Mouse (Mus musculus) liver, embryonic 14.5 days (tissue): Measurements from ENCODE around the gene Cd5l. TPM values are rescaled to one million over a fixed set of nuclear protein-coding genes. Genes with fewer than 3 reads are reported as not detected.
"Not testable (repeated sequence)": the region's sequence is repeated elsewhere in the genome, so short reads cannot be mapped to it uniquely, and the experiment has no call there.

Experiments
- ATAC-seq: fragments of 200-750 bp; cut with Nextera tagmentation; 2 replicates; pipeline ENCODE4 v1.8.0; 2017; ENCODE audit warnings: moderate number of reproducible peaks, mild to moderate bottlenecking, moderate library complexity; ENCODE audit not compliant: insufficient read depth
- DNase-seq, 3 experiments: peaks; one replicate each; pipeline ENCODE4 v3.0.0-alpha.2; 2012 to 2013; ENCODE audit warnings: low read depth in 3 of 3, low spot score in 3 of 3
- H3K27ac ChIP-seq: fragments of 300-500 bp; sonication (generic); 2 replicates; pipeline ENCODE4 v1.5.1; 2014; ENCODE audit warnings: moderate library complexity, mild to moderate bottlenecking, control low read depth, inconsistent platforms
- H3K27me3 ChIP-seq: fragments of 300-500 bp; sonication (generic); 2 replicates; pipeline ENCODE4 v1.6.1; 2014; ENCODE audit warnings: mild to moderate bottlenecking, low read length, moderate library complexity; ENCODE audit not compliant: control insufficient read depth, insufficient read depth
- H3K36me3 ChIP-seq: fragments of 300-500 bp; sonication (generic); replicated peaks from 2 replicates; pipeline ENCODE4 v1.6.1; 2014; ENCODE audit warnings: low read depth; ENCODE audit not compliant: control insufficient read depth, insufficient read depth
- H3K4me1 ChIP-seq, 2 experiments: fragments of 200-500 bp in 1 of 2; fragments of 300-500 bp in 1 of 2; sonication (generic) in 1 of 2; replicated peaks; 2 replicates each; pipeline ENCODE4 v1.6.1; 2012 to 2014; ENCODE audit warnings: antibody characterized with exemption in 1 of 2, inconsistent platforms in 1 of 2, low read length in 1 of 2; ENCODE audit not compliant: control insufficient read depth in 2 of 2, insufficient read depth in 2 of 2
- H3K4me2 ChIP-seq: fragments of 300-500 bp; sonication (generic); 2 replicates; pipeline ENCODE4 v1.6.1; 2014; ENCODE audit warnings: low read depth, mild to moderate bottlenecking, control low read depth, moderate library complexity
- H3K4me3 ChIP-seq, 2 experiments: fragments of 200-500 bp in 1 of 2; fragments of 300-500 bp in 1 of 2; sonication (generic) in 1 of 2; 2 replicates each; pipeline ENCODE4 v1.5.1; 2012 to 2014; ENCODE audit warnings: low read depth in 2 of 2, low read length in 2 of 2, mild to moderate bottlenecking in 2 of 2, control low read depth in 1 of 2, inconsistent platforms in 1 of 2, moderate library complexity in 1 of 2; ENCODE audit not compliant: insufficient read depth in 1 of 2
- H3K9ac ChIP-seq: fragments of 300-500 bp; sonication (generic); replicated peaks from 2 replicates; pipeline ENCODE4 v1.6.1; 2014; ENCODE audit warnings: mild to moderate bottlenecking, control low read depth, moderate library complexity
- H3K9me3 ChIP-seq: fragments of 300-500 bp; sonication (generic); 2 replicates; pipeline ENCODE4 v1.6.1; 2016; ENCODE audit warnings: low read length, mixed read lengths; ENCODE audit not compliant: control insufficient read depth
- CTCF ChIP-seq: IDR thresholded peaks from 2 replicates; pipeline ENCODE4 v1.5.1; 2016; ENCODE audit warnings: antibody characterized with exemption, low read depth, control low read depth
- EP300 ChIP-seq: IDR thresholded peaks from 2 replicates; pipeline ENCODE4 v1.6.1; 2016; ENCODE audit warnings: antibody characterized with exemption, low read depth
- WGBS: fragments of 180-500 bp; shearing (Covaris S2); extraction: QIAGEN DNeasy Blood & Tissue Kit; methylation state at CpG from one replicate; pipeline ENCODE4 v1.1.7; 2014; ENCODE audit not compliant: insufficient replicate concordance; 5-methylcytosine and 5-hydroxymethylcytosine counted together
- polyA plus RNA-seq, 2 experiments: library from polyadenylated mRNA; depleted of rRNA in 1 of 2; stranded (reverse) in 1 of 2; unstranded in 1 of 2; fragments of >200 nt; fragmentation: Nextera tagmentation in 1 of 2; extraction: Ambion mirVana in 1 of 2; gene quantifications; 2 replicates each; pipeline versions ENCODE4 v1.2.1 to v1.2.3; 2012 to 2014

Gene Cd5l
- polyA plus RNA-seq, 2 experiments: 42.0 to 52.4 TPM

- no peak within 1 kb of the TSS for H3K27ac ChIP-seq
- DNase-seq (no peak), ATAC-seq (no peak)
- H3K4me1 ChIP-seq: no peaks in the 10 kb centered on the region
- no peaks in the 10 kb centered on the region for H3K27me3 ChIP-seq
- H3K9ac ChIP-seq: no peak within 1 kb of the TSS
- TF ChIP-seq EP300 (no peak), CTCF (no peak)
- no peaks in the 10 kb centered on the region for H3K9me3 ChIP-seq
- H3K36me3 ChIP-seq: no peaks in the 10 kb centered on the region
- H3K4me2 ChIP-seq: no peak within 1 kb of the TSS
- no peak within 1 kb of the TSS for H3K4me3 ChIP-seq
- 42% methylated on average over 18 of the region's 18 CpGs for WGBS
These were observed 18.8 kb downstream of the Cd5l start, which contains the start of gene Fcrl1 for GRCm38 (mm10) chr3:87376195-87377165. Gene Fcrl1 (plus strand): TSS chr3:87376387.

GRCm38 (mm10) chr3:87377228-87377627 is 19.5 kb downstream of the Cd5l start:
- Histone ChIP-seq H3K9ac (no peak overlapping the region), H3K4me1 (no peaks in the 10 kb centered on the region), H3K27ac (no peak overlapping the region), H3K4me3 (no peak overlapping the region), H3K36me3 (no peaks in the 10 kb centered on the region), H3K9me3 (no peaks in the 10 kb centered on the region), H3K4me2 (no peak overlapping the region), H3K27me3 (no peaks in the 10 kb centered on the region)
- ATAC-seq (no peak), DNase-seq (no peak)
- 47% methylated on average over 3 of the region's 3 CpGs for WGBS
- no peak for TF ChIP-seq EP300
- TF ChIP-seq CTCF: no peak

- H3K4me1 ChIP-seq: no peaks in the 10 kb centered on the region
- no peaks in the 10 kb centered on the region for H3K27me3 ChIP-seq
- no peak overlapping the region for H3K9ac ChIP-seq
- H3K27ac ChIP-seq: no peak overlapping the region
- H3K36me3 ChIP-seq: no peaks in the 10 kb centered on the region
- no peak for ATAC-seq
- TF ChIP-seq CTCF (no peak), EP300 (no peak)
- 47% methylated on average over 6 of the region's 6 CpGs for WGBS
- DNase-seq: no peak
- H3K9me3 ChIP-seq: no peaks in the 10 kb centered on the region
- no peak overlapping the region for H3K4me2 ChIP-seq
- no peak overlapping the region for H3K4me3 ChIP-seq
These were observed 20.0 kb downstream of the Cd5l start for GRCm38 (mm10) chr3:87377719-87378118.

DNA sequence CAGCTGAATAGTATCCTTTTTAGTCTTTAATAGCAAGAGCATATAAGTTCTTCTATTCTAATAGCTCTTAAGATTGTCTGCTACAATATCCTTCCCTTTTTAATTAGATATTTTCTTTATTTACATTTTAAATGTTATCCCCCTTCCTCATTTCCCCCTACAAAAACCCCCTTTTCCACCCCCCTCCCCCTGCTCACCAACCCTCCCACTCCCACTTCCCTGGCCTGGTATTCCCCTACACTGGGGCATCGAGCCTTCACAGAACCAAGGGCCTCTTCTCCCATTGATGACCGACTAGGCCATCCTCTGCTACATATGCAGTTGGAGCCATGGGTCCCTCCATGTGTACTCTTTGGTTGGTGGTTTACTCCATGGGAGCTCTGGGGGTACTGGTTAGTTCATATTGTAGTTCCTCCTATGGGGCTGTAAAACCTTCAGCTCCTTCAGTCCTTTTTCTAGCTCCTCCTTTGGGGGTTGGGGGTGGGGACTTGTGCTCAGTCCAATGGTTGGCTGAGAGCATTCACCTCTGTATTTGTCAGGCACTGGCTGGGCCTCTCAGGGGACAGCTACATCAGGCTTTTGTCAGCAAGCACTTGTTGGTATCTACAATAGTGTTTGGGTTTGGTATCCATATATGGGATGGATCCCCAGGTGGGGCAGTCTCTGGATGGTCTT is 22.1 kb downstream of the Cd5l start:
- not testable (repeated sequence) for H3K27me3 ChIP-seq, ATAC-seq, H3K9me3 ChIP-seq, H3K4me3 ChIP-seq, H3K36me3 ChIP-seq, H3K4me2 ChIP-seq, H3K9ac ChIP-seq, DNase-seq, H3K27ac ChIP-seq, H3K4me1 ChIP-seq
- WGBS: 48% methylated on average over 2 of the region's 2 CpGs
